Mouse (Mus musculus): ENCODE measurements at regions not wholly inside any gene's neighbourhood (a gene's known extent, or its start where the extent isn't known, plus 50 kb on each side); places are given as distances from the start of the nearest gene placed in this dataset.

DNA sequence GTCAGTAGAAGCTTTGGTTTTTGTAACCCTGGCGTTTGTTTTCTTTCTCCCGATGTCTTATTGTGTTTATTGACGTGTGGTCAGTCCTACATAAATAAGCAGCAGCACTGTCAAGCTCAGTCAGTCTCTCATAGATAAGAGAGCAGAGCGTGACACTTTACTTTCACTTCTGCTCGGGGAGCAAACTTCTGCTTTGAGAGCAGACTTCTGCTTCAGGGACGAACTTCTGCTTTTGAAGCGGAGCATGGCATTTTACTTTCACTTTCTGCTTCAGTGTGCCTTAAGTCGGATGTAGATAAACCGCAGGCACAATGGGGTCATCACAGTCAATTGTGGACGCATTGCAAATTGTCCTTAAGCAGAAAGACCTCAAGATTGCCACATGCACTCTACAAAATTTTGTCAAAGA lies 466.0 kb downstream of the Gm11232 start:
- TF ChIP-seq CTCF (IDR thresholded peaks at IDR 0.05; ENCODE audit: extremely low read depth, insufficient read depth, low read length): no peak
- TF ChIP-seq POLR2A (IDR thresholded peaks at IDR 0.05; ENCODE audit: extremely low read depth, insufficient read depth, low read length): no peak
